Mouse (Mus musculus) ovary, adult 10 weeks (tissue): Measurements from ENCODE around the gene Tmco1. TPM values are rescaled to one million over a fixed set of nuclear protein-coding genes. Genes with fewer than 3 reads are reported as not detected.

ENCODE experiments used
- polyA plus RNA-seq: library from polyadenylated mRNA; stranded (reverse); fragments of 350-450 nt; fragmentation: Illumina TruSeq; extraction: RNeasy Lipid Tissue Mini Kit (QIAGEN cat#74804); gene quantifications from one replicate; pipeline ENCODE4 v1.2.3, GENCODE M21; 2014

Tmco1 gene
- 431 TPM for polyA plus RNA-seq

DNA sequence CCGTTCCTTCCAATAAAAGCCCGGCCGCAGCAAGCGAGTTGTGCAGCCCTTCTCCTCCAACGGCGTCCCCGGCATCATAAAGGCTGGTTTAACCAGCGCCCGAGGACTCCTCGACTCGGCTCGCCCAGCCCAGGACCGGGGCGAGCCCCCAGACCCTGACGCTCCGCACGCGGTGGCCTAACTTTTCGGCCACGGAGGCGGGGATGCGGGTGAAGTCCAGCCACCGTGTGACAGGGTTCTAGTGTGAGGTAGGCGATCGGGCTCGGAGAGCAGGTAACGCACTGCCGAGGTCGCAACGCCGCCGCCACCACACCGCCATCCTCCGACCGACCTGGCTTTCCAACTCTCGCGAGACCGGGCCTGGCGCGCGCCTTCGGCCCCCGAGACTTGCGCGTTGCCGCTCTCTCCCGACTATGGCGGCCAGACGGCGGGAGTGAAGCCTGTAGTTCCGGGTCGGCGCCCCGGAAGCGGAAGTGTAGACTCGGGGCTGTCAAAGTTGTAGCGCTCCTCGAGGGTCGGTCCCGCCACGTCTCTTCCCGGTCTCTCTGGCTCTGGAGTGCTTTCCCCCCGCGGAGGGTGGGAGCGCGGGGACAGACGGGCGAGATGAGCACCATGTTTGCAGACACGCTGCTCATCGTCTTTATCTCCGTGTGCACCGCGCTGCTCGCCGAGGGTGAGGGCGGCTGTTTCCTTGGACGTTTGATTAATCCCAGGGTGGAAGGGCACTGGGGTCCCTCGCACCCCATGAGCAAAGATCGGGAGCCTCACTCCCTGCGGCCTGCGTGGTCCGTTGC, at the start of gene Tmco1:
Gene Tmco1, plus strand, starts transcription at position 118 of the 794 bp plus-strand sequence.

GRCm38 (mm10) chr1:167285320-167285355, 23.0 kb upstream of the Tmco1 start, which contains the start of gene Uck2:
Gene Uck2, minus strand, starts transcription at chr1:167285320.

GRCm38 (mm10) chr1:167349815-167350596, 41.8 kb downstream of the Tmco1 start, which contains the start of gene Aldh9a1:
Gene Aldh9a1, plus strand, starts transcription at chr1:167349991.

Other genes with a start within 250 kb of the Tmco1 start
- 30.2 TPM for gene Uck2, start 23.1 kb upstream of the Tmco1 start, polyA plus RNA-seq
- gene Aldh9a1, start 41.6 kb downstream of the Tmco1 start, polyA plus RNA-seq = 91.2 TPM
- gene Mgst3, start 85.5 kb downstream of the Tmco1 start, polyA plus RNA-seq = not detected
- not detected for gene Lrrc52, start 158.4 kb downstream of the Tmco1 start, polyA plus RNA-seq